Mouse (Mus musculus): ENCODE measurements around the gene Prkce.
A peak's percentile ranks its signal among the peaks of the same experiment; 100 is the strongest.

The Prkce gene

GRCm38 (mm10) chr17:86167320-86168230, at the start of gene Prkce:
Prkce (plus strand) TSS chr17:86167785.
- DNase-seq = peak; percentile 81 to 82

GRCm38 (mm10) chr17:86123146-86123545, 44.4 kb upstream of the Prkce start:
- no peak for DNase-seq

DNA sequence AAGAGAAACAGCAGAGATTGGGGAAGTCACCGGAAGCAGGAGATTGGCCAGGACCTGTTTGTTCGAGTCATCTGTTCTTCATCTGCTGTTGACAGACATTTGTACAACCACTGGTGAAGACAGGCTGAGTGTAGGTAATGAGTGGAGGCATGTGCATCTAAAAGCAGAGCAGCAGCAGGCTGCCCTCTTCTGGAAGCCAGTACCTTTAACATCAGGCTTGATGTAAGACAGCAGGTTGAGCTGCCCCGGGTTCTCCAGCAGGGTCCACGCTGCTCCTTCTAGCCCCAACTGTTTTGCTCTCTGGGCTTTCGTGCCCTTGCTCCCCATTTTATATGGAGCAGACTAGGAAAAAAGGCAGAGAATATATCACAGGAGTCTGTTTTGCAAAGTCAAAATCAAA, 41.7 kb upstream of the Prkce start:
- DNase-seq = no peak

DNA sequence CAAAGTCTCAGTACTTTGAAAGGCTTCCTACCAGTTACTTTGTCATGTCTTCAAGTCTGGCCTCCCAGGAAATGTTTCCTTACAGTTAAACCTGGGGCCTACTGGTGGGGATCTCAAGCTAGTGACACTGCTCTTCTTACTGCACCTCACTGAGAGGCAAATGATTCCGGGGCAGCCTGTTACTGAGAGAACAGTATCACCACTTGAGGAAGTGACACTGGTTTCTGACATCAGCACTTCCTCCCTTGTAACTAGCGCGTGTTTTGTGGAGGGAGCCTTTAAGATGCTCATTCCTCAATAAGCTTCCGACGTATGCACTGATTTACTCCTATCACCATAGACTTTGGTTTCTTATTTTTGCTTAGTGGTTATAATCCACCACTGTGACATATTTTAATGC, 39.4 kb upstream of the Prkce start:
- no peak for DNase-seq

DNA sequence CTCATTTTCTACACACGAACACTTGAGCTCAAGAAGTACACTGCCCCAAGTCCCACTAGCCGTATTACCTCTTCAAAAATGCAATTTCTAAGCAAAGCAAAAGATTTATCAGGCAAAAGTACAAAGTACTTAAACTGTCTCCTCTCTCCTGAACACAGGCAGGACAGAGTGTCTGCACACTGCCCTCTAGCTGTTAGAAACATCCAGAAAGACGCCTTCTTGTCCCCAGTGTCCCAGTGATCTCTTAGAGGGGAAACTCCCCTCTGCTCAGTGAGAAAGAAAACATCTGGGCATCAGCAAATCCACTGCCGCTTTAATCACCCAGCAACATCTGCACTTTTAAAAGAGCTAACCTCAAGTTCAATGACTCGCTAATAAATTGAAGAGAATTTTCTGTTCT, 35.1 kb upstream of the Prkce start:
- DNase-seq = no peak

- no peak for DNase-seq
Observed at GRCm38 (mm10) chr17:86134461-86134860, 33.1 kb upstream of the Prkce start.

GRCm38 (mm10) chr17:86135835-86136234, 31.8 kb upstream of the Prkce start:
- DNase-seq = no peak

DNA sequence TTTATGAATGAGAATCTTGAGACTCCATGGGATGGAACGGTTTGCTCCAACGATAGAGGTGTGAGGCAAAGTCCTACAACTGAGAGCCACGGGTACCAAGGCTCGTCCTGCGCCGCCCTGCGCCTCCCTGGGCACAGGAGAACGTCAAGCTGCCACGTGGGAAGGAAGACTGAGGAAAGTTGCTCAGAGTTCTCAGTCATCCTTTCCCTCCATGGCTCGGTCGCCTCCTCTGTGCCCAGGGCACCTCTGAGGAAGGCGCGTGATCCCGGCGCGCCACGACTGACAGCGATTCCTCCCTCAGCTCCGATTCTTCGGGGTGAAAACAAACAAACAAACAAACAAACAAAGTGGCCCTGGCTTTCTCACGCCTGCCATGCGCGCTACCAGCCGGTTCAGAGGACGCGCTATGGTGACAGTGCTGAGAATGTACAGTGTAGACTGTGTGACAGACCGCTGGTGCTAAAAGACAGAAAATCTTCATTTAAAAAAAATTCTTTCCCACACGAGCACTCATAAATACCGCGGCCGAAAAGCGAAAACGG, 23.0 kb upstream of the Prkce start:
- DNase-seq = peak in 1 of 2 experiments; percentile 31

DNA sequence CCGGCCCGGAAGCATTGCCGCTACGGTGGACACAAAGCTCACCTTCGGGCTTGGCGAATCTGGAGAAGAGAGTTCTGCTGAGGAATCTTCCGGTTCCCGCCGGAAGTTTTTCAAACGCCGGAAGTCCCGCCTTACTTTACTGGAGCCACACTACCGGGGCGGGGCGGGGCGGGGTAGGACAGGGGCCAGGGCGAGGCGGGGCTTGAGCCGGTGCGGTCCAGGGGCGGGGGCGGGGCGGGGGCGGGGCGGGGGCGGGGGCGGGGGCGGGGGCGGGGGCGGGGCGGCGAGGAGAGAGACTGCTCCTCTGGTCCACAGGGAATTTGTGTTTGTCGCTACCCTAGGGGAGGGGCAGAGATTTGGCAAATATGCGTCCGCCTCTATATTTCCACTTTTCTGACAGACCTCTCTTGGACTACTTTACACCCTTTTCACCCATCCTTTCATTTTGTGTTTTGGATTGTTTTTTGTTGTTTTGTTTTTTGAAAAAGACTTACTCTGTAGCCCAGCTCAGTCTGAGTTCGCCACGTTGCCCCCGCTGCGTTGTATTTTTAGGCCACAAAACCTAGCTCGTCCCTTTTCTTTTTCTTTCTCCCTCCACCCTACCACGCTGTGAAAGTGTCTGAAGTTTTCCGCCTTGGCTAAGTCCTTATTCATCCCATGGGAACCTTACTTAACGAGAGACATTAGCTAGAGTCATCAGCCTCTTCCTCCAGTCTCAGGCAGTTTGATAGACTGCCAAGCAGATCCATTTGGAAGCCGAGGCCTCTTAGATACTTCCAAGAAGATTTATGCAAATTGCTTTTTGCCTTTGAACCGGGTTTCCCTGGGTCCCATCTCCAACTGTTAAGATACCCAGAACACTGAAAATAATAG, 22.3 kb upstream of the Prkce start, which contains the start of gene Srbd1:
TSS of gene Srbd1 (minus strand) at position 97 of the 873 bp plus-strand sequence.
- peak; percentile 94 to 96 for DNase-seq

DNA sequence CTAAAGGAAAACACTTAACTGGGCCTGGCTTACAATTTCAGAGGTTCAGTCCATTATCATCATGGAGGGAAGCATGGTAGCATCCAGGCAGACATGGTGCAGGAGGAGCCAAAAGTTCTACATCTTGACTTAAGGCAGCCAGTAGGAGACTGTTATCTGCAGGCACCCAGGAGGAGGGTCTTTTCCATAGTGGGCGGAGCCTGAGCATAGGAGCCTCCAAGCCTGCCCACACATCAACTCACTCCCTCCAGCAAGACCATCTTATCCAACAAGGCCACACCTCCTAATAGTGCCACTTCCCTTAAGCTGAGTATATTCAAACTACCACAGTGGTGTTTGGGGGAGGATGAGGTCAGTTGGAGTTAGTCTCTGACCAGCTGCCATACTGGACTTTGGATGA, 17.9 kb upstream of the Prkce start:
- no peak for DNase-seq

- peak; percentile 40 to 64 for DNase-seq
Observed at GRCm38 (mm10) chr17:86150867-86151348, 16.7 kb upstream of the Prkce start.

DNA sequence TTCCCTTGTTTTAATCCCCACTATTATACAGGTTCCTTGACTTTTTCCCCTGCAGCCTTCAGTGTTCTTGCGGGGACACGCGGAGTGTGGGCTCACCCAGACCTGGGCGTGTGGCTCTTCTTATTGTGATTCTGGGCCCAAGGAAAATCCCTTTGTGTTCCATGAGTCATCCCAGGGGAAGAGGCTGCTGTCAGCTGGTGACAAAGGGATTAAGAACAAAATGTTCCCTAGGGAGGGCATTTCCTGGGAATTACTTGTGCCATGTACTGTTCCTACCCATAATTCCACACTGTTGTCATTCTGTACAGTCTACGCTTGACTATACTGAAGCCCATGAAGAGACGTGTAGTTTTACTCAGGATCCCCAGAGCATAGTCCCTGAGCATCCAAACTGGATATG, 10.6 kb upstream of the Prkce start:
- DNase-seq = no peak

DNA sequence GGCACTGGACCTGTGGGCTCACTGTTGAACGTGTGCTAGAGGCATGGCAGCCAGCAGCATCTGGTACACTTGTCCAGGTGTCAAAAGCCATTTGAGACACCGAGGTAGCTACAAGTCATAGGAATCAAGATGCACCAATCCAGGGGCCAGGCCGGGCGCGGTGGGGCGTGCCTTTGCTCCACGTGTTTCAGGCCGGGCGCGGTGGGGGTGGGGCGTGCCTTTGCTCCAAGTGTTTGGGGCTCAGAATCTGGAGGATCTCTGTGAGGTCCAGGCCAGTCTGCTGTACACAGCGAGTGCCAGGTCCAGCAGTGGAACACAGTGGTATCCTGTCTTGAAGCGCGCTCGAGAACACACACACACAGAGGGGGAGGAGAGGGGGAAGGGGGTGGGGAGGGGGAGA, 4.9 kb upstream of the Prkce start:
- no peak for DNase-seq

DNA sequence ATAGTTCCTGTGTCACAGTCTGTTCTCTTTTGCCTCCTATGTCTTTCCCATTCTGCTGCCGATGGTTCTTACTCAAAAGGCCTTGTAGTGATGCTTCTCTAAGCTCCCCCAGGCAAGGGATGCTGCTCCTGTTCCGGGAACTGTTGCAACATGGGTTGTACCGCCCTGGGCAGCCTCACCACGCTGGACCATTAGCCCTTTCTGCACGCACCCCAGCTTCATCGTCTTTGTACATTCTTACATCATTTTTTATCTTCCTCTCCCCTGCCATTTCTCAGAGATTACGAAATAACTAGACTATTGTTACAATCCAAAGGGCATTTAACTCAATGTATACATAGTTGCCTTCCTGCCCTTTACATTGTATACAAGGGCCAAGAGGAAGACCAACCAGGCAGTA, 3.2 kb upstream of the Prkce start:
- no peak for DNase-seq

- no peak for DNase-seq
Observed at GRCm38 (mm10) chr17:86166051-86166566, 1.5 kb upstream of the Prkce start.

- DNase-seq = peak; percentile 77 to 79
Observed at GRCm38 (mm10) chr17:86166567-86167319, 842 bp upstream of the Prkce start.

DNA sequence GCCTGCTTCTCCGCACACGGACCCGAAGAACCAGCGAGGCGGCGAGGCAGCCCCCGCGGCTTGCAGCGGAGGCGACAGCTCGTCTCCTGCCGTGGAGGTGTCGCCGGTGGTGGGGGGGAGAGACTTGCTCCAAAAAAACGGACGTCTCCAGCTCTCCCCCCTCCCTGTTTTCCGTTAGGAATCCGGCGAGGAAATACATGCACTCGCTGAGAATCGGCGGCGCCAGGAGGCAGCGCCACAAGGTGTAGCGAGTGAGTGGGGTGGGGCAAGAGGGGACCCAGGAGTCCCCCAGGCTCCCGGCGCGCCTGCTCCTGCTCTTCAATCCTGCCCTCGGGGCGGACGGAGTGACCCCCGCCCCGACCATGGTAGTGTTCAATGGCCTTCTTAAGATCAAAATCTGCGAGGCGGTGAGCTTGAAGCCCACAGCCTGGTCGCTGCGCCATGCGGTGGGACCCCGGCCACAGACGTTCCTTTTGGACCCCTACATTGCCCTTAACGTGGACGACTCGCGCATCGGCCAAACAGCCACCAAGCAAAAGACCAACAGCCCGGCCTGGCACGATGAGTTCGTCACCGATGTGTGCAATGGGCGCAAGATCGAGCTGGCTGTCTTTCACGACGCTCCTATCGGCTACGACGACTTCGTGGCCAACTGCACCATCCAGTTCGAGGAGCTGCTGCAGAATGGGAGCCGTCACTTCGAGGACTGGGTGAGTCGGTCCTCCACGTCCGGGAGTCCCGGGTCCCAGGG, 821 bp downstream of the Prkce start:
- peak; percentile 58 to 61 for DNase-seq

DNA sequence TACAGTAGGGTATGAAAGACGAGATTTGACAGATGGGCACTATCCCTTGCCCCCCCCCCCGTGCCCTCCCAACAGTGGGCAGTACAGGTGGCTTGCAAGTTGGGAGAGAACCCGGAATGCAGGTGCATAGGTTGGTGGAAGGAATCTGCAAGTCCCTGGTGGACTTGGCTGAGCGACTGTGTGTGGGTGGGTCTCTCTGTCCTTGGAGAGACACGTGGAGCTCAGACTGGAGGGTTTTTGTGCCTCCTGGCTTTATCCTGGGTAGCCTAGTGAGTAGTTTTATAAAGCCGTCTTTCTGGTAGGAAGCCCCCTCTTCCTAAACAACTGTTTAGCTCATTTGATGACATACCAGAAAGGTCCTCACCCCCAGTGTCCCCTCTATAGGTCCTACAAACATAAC, 1.5 kb downstream of the Prkce start:
- DNase-seq = peak; percentile 25 to 29

- DNase-seq = no peak
Observed at GRCm38 (mm10) chr17:86170164-86170958, 2.8 kb downstream of the Prkce start.

- DNase-seq = no peak
Observed at GRCm38 (mm10) chr17:86175516-86175915, 7.9 kb downstream of the Prkce start.
